Mouse (Mus musculus): Measurements from ENCODE around the gene Adam12.

DNA sequence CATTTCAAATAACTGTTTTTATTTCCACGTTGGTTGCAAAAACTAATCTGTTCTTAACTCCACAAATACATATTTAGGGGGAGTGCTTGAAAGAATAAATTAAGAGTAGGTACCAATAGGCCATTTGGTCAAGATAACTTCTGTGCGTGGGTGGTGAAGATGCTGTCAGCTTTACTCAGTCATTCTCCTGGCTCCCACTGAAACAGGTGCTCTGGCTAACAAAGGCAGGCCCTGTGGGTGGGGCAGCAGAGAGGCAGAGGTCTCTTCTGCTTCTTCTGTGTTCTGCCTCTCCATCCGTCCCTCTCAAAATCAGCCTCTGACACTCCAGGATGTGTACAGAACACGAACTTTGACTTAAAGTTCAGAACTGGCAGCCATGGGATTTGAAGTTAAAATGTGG lies 33.8 kb upstream of the Adam12 start:
- TF ChIP-seq ZC3H11A (IDR thresholded peaks at IDR 0.05; ENCODE audit: borderline replicate concordance, low read depth, low read length) (no peak), CHD2 (IDR thresholded peaks at IDR 0.05; ENCODE audit: low read depth, low read length) (no peak)

All from ES-E14 (cell line).